Mouse (Mus musculus): ENCODE results near the gene Ebf1. TPM values are rescaled to one million over a fixed set of nuclear protein-coding genes. Genes with fewer than 3 reads are reported as not detected.
"Not testable (repeated sequence)": the region's sequence is repeated elsewhere in the genome, so short reads cannot be mapped to it uniquely, and the experiment has no call there.

The Ebf1 gene
- total RNA-seq (2021): 1 to 10 TPM; 2.6 to 3.1 TPM

- DNase-seq: peak in 1 of 2 experiments; percentile 34
Observed at GRCm38 (mm10) chr11:44616788-44617712, at the start of gene Ebf1. Gene Ebf1 (plus strand): TSS chr11:44617317.

- DNase-seq: not testable (repeated sequence)
Observed at GRCm38 (mm10) chr11:44570336-44570735, 46.8 kb upstream of the Ebf1 start.

GRCm38 (mm10) chr11:44572781-44573180, 44.3 kb upstream of the Ebf1 start:
- DNase-seq: no peak

- DNase-seq: no peak
Observed at GRCm38 (mm10) chr11:44573396-44573795, 43.7 kb upstream of the Ebf1 start.

GRCm38 (mm10) chr11:44574391-44574790, 42.7 kb upstream of the Ebf1 start:
- DNase-seq: no peak

- DNase-seq: no peak
Observed at GRCm38 (mm10) chr11:44574820-44575219, 42.3 kb upstream of the Ebf1 start.

GRCm38 (mm10) chr11:44577911-44578310, 39.2 kb upstream of the Ebf1 start:
- no peak for DNase-seq

GRCm38 (mm10) chr11:44581277-44581683, 35.8 kb upstream of the Ebf1 start:
- no peak for DNase-seq

GRCm38 (mm10) chr11:44586047-44586696, 30.9 kb upstream of the Ebf1 start:
- DNase-seq: peak in 1 of 2 experiments; percentile 65

GRCm38 (mm10) chr11:44593016-44593415, 24.1 kb upstream of the Ebf1 start:
- DNase-seq: no peak

- DNase-seq: no peak
Observed at GRCm38 (mm10) chr11:44594768-44595167, 22.3 kb upstream of the Ebf1 start.

GRCm38 (mm10) chr11:44606881-44607280, 10.2 kb upstream of the Ebf1 start:
- no peak for DNase-seq

GRCm38 (mm10) chr11:44608646-44609045, 8.5 kb upstream of the Ebf1 start:
- DNase-seq: no peak

- peak; percentile 81 to 82 for DNase-seq
Observed at GRCm38 (mm10) chr11:44610971-44611781, 5.9 kb upstream of the Ebf1 start.

- DNase-seq: no peak
Observed at GRCm38 (mm10) chr11:44612156-44612555, 5.0 kb upstream of the Ebf1 start.

GRCm38 (mm10) chr11:44612681-44613410, 4.3 kb upstream of the Ebf1 start:
- DNase-seq: no peak

- DNase-seq: no peak
Observed at GRCm38 (mm10) chr11:44613411-44614180, 3.5 kb upstream of the Ebf1 start.

GRCm38 (mm10) chr11:44616078-44616787, 884 bp upstream of the Ebf1 start:
- no peak for DNase-seq

- peak in 1 of 2 experiments; percentile 27 for DNase-seq
Observed at GRCm38 (mm10) chr11:44617734-44618586, 843 bp downstream of the Ebf1 start.
